Mouse (Mus musculus): ENCODE measurements around the gene Rxfp4.
A peak's percentile ranks its signal among the peaks of the same experiment; 100 is the strongest.
"Not testable (repeated sequence)": the region's sequence is repeated elsewhere in the genome, so short reads cannot be mapped to it uniquely, and the experiment has no call there.

Rxfp4 gene

DNA sequence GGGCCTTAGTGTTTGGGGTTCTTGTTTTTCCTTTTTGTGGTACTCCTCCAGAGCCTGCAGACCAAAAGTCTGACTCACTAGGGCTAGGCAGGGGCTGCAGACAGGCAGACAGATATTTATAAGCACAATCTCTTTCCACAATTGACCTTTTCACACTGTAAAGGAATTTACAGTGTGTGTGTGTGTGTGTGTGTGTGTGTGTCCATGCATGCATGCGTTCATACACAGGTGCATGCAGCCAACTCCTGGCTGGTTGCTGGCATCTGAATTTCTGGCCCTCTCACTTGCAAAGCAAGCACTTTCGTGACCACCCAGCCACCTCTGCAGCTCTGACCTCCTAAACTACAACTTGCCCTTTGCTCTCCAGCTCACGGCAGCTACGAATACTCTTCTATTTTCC lies 43.9 kb downstream of the Rxfp4 start:
- DNase-seq (ENCODE audit: low spot score) = no peak

DNA sequence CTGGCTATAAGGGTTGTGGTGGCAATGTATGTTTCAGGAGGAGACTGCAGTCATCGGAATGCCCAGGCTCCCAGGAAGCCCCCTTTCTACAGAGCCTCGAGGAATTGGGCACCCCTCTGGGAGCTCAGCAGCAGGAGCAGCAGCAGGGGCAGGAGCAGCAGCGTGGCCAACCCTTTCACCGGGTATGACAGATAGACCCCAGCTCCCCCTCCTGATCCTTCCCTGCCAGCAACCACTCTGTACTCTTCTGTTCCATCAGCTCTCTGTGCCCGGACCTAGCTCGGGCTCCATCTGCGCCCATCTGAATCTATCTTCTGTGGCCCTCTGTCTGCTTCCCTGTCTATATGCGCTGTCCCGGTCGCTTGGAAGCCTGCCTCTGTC lies 45.2 kb downstream of the Rxfp4 start:
- DNase-seq (ENCODE audit: low spot score) = no peak

- peak; percentile 94 for DNase-seq (ENCODE audit: low spot score)
Observed at GRCm38 (mm10) chr3:88607065-88607757, 45.7 kb downstream of the Rxfp4 start.

GRCm38 (mm10) chr3:88605666-88606065 lies 47.3 kb downstream of the Rxfp4 start, which contains the start of gene Arhgef2:
Gene Arhgef2, plus strand, starts transcription at chr3:88605966.
- DNase-seq (ENCODE audit: low spot score) = not testable (repeated sequence)

DNA sequence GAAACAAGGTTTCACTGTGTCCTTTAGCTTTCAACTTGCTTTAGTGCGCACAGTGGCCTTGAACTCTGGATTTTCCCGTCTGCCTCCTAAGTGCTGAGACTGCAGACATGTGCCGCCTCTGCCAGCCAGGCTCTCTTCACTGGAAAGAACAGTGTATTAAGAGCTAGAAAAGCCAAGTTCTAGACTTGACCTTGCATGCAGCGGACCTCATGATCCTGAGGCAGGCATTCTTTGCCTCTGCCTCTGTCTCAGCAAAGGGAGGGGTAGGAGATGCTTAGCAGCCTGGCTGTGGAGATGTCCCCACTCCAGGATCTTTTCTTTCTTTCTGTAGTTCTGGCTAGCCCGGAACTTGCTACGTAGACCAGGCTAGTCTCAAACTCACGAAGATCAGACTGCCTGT lies 48.1 kb downstream of the Rxfp4 start:
- no peak for DNase-seq (ENCODE audit: low spot score)

DNA sequence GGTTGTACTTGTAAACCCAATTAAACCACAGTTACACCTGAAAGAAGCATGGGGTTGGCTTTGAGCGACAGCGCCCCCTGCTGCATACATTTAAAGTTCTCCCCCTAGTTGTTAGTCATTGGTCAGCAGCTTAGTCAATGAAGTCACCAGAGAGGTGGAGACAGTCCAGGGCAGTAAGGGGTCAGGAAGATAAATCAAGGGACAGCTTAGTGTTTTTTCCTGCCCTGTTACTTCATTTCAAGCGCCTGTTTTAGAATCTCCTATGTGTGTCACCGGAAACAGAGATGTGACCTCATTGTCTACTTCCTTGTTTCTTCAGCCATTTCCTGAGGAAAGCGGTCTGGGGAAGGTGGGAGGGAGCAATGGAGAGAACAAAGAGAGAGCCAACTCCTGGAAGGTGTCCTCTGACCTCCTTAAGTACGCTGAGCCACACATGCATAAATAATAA lies 49.2 kb downstream of the Rxfp4 start:
- peak; percentile 79 for DNase-seq (ENCODE audit: low spot score)

- DNase-seq (ENCODE audit: low spot score) = no peak
Observed at GRCm38 (mm10) chr3:88602466-88602865, 50.5 kb downstream of the Rxfp4 start.
